Mouse (Mus musculus) forebrain, embryonic 14.5 days (tissue): ENCODE measurements at regions not wholly inside any gene's neighbourhood (a gene's known extent, or its start where the extent isn't known, plus 50 kb on each side); places are given as distances from the start of the nearest gene placed in this dataset.

Source experiments
- ATAC-seq: fragments of 200-750 bp; cut with Nextera tagmentation; 2 replicates; pipeline ENCODE4 v1.8.0; 2017; ENCODE audit warnings: mild to moderate bottlenecking, moderate library complexity
- DNase-seq: peaks from one replicate; pipeline ENCODE4 v3.0.0-alpha.2; 2015; ENCODE audit warnings: low spot score
- H3K27ac ChIP-seq: fragments of 300-500 bp; sonication (generic); 2 replicates; pipeline ENCODE4 v1.5.1; 2014; ENCODE audit warnings: low read depth, mild to moderate bottlenecking, control low read depth, low read length, moderate library complexity
- H3K27me3 ChIP-seq: fragments of 300-500 bp; sonication (generic); replicated peaks from 2 replicates; pipeline ENCODE4 v1.6.1; 2014; ENCODE audit warnings: low read length, control low read depth, mixed read lengths; ENCODE audit not compliant: control insufficient read depth, insufficient read depth
- H3K36me3 ChIP-seq: fragments of 300-500 bp; sonication (generic); 2 replicates; pipeline ENCODE4 v1.6.1; 2014; ENCODE audit warnings: low read length, control low read depth; ENCODE audit not compliant: control insufficient read depth, insufficient read depth
- H3K4me1 ChIP-seq: fragments of 300-500 bp; sonication (generic); 2 replicates; pipeline ENCODE4 v1.6.1; 2014; ENCODE audit warnings: antibody characterized with exemption, low read length, control low read depth; ENCODE audit not compliant: control insufficient read depth, insufficient read depth
- H3K4me2 ChIP-seq: fragments of 300-500 bp; sonication (generic); 2 replicates; pipeline ENCODE4 v1.6.1; 2014; ENCODE audit warnings: mild to moderate bottlenecking, control low read depth, low read length
- H3K4me3 ChIP-seq: fragments of 300-500 bp; sonication (generic); 2 replicates; pipeline ENCODE4 v1.5.1; 2014; ENCODE audit warnings: low read depth, low read length, control low read depth
- H3K9ac ChIP-seq: fragments of 300-500 bp; sonication (generic); 2 replicates; pipeline ENCODE4 v1.6.1; 2014; ENCODE audit warnings: mild to moderate bottlenecking, low read length, control low read depth, moderate library complexity
- H3K9me3 ChIP-seq: fragments of 300-500 bp; sonication (generic); replicated peaks from 2 replicates; pipeline ENCODE4 v1.6.1; 2016; ENCODE audit warnings: low read length, control low read depth, mixed read lengths; ENCODE audit not compliant: control insufficient read depth
- WGBS: fragments of 180-500 bp; shearing (Covaris S2); extraction: QIAGEN DNeasy Blood & Tissue Kit; methylation state at CpG from one replicate; pipeline ENCODE4 v1.1.7; 2014; 5-methylcytosine and 5-hydroxymethylcytosine counted together

DNA sequence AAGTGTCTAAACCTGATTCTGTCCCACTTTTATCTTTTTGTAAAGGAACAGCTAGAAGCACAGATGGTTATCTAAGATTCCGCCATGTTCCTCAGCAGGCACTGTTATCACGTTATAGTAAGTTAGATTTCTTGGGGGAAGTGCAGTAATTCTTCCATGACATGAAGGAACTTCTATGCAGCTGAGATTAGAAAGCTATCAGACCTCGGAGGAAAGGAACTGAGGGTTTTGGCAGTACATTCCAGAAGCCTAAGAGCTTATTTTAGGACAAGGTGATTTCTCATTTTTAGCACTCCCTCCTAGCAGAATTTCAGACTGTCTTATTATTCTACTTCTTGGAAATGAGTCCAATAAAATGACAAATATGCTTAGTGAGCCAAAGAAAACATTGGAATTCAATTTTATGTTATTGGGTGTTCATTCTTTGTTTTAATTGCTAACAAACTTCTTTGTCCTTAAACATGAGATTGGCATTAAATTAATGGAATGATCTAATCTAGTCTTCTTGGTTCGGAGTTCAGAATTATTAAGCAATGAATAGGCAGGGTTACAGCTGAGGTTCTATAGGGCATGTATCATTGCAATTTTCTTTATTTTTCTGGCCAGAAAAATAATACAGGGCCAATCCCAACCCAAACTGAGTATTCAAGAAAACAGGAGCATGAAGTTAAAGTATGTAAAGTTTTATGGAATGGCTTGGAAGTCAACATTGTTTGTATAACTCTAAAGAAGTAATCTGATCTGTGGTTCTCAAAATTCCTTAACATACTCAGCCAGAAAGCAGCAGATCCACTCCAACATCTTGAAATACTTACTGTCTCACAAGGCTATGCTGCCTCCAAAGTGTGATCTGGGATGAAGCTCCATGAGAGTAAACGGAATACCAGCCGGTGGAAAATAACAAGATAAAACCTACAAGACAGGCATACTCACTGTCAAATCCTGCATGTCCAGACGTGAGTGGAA lies 678.7 kb downstream of the Car8 start:
- Histone ChIP-seq H3K36me3 (no peaks in the 10 kb centered on the region), H3K27ac (no peak overlapping the region), H3K9ac (no peak overlapping the region), H3K27me3 (no peaks in the 10 kb centered on the region), H3K4me2 (no peak overlapping the region), H3K4me3 (no peak overlapping the region), H3K4me1 (no peaks in the 10 kb centered on the region), H3K9me3 (no peaks in the 10 kb centered on the region)
- ATAC-seq (no peak), DNase-seq (no peak)
- 84% methylated on average over 7 of the region's 7 CpGs for WGBS

DNA sequence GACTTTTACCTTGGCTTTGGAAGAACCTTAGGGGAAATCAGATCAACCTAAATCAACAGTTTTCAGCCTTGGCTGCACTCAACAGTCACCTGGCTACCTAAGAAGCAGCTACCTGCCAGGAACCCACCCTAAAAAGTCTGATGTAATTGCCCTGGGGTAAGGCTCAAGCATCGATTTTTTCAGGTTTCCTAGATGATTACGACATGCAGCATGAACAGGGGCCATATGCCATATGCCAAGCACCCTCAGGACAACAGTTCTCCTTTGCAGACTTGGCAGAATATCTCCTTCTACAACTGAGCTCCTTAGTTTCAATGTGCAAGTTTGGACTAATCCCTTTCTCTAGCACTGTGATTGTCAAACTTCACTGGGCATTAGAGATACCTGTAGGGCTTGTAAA lies 680.1 kb downstream of the Car8 start:
- Histone ChIP-seq H3K9ac (no peak overlapping the region), H3K27ac (no peak overlapping the region), H3K4me2 (no peak overlapping the region), H3K27me3 (no peaks in the 10 kb centered on the region), H3K4me1 (no peaks in the 10 kb centered on the region), H3K9me3 (no peaks in the 10 kb centered on the region), H3K36me3 (no peaks in the 10 kb centered on the region), H3K4me3 (no peak overlapping the region)
- ATAC-seq (no peak), DNase-seq (no peak)
- WGBS = 82% methylated on average over 2 of the region's 2 CpGs

DNA sequence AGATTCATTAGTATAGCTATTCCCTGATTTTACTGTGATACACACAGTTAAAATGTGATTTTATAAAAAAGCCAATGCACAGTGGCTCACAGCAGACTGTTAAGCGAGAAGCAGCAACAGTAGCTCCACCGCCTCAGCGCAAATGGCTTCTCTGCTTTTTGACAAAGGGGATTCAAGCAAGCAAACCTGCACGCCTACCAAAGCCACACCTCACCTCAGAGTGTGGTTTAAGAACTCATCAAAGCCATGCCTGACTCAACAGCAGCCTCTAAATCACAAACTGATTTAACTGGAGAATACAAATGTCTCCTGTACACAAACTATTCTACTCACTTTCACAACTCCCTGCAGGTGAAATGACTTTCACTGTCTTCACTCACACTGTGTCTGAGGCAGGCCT lies 704.5 kb downstream of the Car8 start:
- no peaks in the 10 kb centered on the region for H3K27me3 ChIP-seq
- DNase-seq = no peak
- 90% methylated on average over 4 of the region's 4 CpGs for WGBS
- no peak overlapping the region for H3K27ac ChIP-seq
- no peak overlapping the region for H3K4me2 ChIP-seq
- ATAC-seq = no peak
- H3K4me1 ChIP-seq = no peaks in the 10 kb centered on the region
- no peak overlapping the region for H3K4me3 ChIP-seq
- no peak overlapping the region for H3K9ac ChIP-seq
- no peaks in the 10 kb centered on the region for H3K9me3 ChIP-seq
- H3K36me3 ChIP-seq = no peaks in the 10 kb centered on the region

DNA sequence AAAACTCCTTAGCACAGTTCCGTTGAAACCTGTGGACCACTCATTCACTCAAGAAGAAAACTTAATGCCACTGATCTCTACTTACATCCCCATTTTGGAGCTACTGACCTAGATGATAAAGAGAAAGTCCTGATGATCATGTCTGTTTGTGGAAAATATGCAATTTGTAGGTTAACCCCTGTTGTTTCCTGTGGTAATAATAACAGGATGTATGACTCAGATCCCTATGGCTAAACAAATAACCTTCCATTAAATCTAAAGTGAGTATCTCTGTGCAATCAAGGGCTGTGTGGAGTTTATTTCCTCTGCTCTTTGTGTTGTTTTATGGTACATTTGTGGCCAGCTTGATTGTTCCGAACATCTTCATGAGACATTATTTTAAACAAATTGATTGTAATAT lies 711.1 kb downstream of the Car8 start:
- no peak for DNase-seq
- Histone ChIP-seq H3K27me3 (no peaks in the 10 kb centered on the region), H3K4me1 (no peaks in the 10 kb centered on the region), H3K9me3 (no peaks in the 10 kb centered on the region), H3K9ac (no peak overlapping the region), H3K27ac (no peak overlapping the region), H3K36me3 (no peaks in the 10 kb centered on the region), H3K4me2 (no peak overlapping the region), H3K4me3 (no peak overlapping the region)
- ATAC-seq = no peak
- 87% methylated on average over 2 of the region's 2 CpGs for WGBS

DNA sequence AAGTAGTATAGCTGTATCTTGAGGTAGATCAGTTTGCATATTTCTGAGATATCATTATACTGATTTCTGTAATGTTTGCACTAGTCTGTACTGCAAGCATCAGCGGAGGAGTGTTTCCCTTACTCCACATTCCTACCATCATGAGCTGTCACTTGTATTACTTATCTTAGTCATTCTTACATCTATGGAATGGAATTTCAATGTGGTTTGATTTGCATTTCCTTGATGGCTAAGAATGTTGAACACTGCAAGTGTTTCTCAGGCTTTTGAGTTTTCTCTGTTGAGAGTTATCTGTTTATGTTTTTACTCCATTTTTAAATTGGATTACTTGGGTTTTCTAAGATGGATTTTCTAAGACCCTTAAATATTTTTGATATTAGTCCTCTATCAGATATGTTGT lies 725.8 kb downstream of the Car8 start:
- no peak for DNase-seq
- 91% methylated on average over 1 of the region's 1 CpGs for WGBS
- no peak overlapping the region for H3K9ac ChIP-seq

DNA sequence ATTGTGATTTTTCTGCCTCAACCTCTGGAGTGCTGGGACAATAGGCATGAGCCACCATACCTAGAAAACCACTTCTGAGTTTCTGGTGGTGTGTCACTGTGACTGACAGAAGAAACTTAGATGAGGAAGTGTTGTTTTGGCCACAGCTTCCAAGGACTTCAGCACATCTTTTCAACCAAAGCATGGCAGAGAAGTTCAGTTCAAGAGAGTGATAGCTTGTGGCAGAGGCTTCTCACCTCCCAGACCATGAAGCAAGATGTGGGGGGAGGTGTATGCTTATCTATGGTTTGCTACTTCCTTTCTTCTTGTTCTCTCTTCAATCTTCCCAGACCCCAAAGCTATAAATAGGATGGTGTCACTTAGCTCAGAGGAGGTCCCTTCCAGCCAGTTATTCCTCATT lies 753.3 kb downstream of the Car8 start:
- H3K4me3 ChIP-seq = no peak overlapping the region
- ATAC-seq = no peak
- DNase-seq = no peak
- H3K9me3 ChIP-seq = no peaks in the 10 kb centered on the region
- H3K27me3 ChIP-seq = no peaks in the 10 kb centered on the region
- no peaks in the 10 kb centered on the region for H3K4me1 ChIP-seq
- H3K27ac ChIP-seq = no peak overlapping the region
- no peak overlapping the region for H3K9ac ChIP-seq
- no peaks in the 10 kb centered on the region for H3K36me3 ChIP-seq
- H3K4me2 ChIP-seq = no peak overlapping the region

More for the DNA sequence above, 725.8 kb downstream of the Car8 start:
- Histone ChIP-seq H3K9me3 (no peaks in the 10 kb centered on the region), H3K4me3 (no peak overlapping the region), H3K36me3 (no peaks in the 10 kb centered on the region), H3K4me2 (no peak overlapping the region), H3K27ac (no peak overlapping the region), H3K4me1 (no peaks in the 10 kb centered on the region), H3K27me3 (no peaks in the 10 kb centered on the region)
- ATAC-seq = no peak

DNA sequence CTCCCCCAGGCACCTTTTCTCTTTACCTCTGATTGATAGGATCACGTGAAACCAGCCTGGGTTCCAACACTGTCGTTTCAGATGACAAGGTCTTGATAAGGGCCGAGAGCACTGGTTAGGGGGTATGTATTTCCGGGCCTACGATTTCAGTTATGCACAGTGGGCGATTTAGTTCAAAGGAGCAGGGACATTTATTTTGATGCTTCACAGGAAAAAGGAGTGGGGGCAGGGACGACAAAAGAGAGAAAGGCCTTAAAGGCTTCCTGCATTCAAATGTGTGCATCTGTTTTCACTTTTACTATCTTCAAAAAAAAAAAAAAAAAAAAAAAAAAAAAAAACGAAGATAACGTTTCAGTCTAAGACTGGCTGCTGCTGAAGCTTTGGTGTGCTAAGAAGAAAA lies 783.7 kb downstream of the Car8 start:
- no peak overlapping the region; the same call in 1 of the 2 replicates for H3K27ac ChIP-seq

DNA sequence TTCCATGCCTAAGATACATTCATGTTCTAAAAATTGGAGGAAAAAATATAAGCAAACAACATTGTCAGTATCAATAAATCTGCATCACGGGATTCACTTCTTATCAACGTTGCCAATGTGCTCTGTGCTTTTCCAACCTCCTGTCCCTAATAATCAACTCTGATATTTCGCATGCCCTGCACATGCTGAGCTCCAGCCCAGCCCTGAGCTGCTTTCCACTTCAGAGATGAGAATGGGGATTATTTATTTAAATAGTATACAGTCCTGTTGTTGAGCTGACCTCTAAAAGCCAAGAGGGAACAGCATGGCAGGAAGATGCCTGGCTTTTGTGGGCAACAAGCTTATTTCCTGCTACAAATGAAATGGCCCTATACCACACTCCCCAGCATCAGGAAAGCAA lies 786.2 kb downstream of the Car8 start:
- Histone ChIP-seq H3K4me2 (no peak overlapping the region), H3K4me3 (no peak overlapping the region), H3K4me1 (no peaks in the 10 kb centered on the region), H3K27me3 (no peaks in the 10 kb centered on the region), H3K27ac (no peak overlapping the region), H3K36me3 (no peaks in the 10 kb centered on the region), H3K9me3 (no peaks in the 10 kb centered on the region), H3K9ac (no peak overlapping the region)
- no peak for ATAC-seq
- DNase-seq = no peak
- 80% methylated on average over 3 of the region's 3 CpGs for WGBS

More for the DNA sequence above, 783.7 kb downstream of the Car8 start:
- DNase-seq = peak; percentile 39
- no peak overlapping the region for H3K4me3 ChIP-seq
- H3K9me3 ChIP-seq = no peaks in the 10 kb centered on the region
- no peak overlapping the region for H3K4me2 ChIP-seq
- WGBS = 40% methylated on average over 9 of the region's 9 CpGs
- H3K4me1 ChIP-seq = no peaks in the 10 kb centered on the region
- no peak; the same call in 1 of the 2 replicates for ATAC-seq
- no peaks in the 10 kb centered on the region for H3K27me3 ChIP-seq
- H3K36me3 ChIP-seq = no peaks in the 10 kb centered on the region
- no peak overlapping the region for H3K9ac ChIP-seq

DNA sequence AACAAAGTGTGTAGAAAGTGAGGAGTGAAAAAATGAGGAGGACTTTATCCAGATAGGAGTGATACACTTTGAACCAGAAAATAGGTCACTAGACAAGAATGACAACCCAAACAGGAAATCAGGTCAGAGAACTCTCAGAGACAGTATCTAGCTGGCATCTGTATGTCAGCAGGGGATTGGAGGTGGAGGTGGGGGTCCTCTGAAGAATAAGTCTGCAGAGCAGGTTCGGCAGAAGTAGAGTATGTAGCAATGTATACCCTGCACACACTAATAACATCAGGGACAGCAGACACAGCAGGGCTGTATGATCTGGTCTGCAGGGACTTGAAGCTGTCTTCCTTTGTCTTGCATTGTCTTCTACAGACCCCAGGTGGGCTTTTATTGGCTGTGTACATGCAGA lies 787.9 kb downstream of the Car8 start:
- no peaks in the 10 kb centered on the region for H3K27me3 ChIP-seq
- H3K36me3 ChIP-seq = no peaks in the 10 kb centered on the region
- ATAC-seq = no peak
- no peak for DNase-seq
- WGBS = 52% methylated on average over 1 of the region's 1 CpGs
- no peak overlapping the region for H3K9ac ChIP-seq
- H3K9me3 ChIP-seq = no peaks in the 10 kb centered on the region
- H3K4me1 ChIP-seq = no peaks in the 10 kb centered on the region
- no peak overlapping the region for H3K27ac ChIP-seq
- H3K4me3 ChIP-seq = no peak overlapping the region
- no peak overlapping the region for H3K4me2 ChIP-seq
